ENCODE assay signal across 13 mouse cellular contexts in the genomic region with DNA sequence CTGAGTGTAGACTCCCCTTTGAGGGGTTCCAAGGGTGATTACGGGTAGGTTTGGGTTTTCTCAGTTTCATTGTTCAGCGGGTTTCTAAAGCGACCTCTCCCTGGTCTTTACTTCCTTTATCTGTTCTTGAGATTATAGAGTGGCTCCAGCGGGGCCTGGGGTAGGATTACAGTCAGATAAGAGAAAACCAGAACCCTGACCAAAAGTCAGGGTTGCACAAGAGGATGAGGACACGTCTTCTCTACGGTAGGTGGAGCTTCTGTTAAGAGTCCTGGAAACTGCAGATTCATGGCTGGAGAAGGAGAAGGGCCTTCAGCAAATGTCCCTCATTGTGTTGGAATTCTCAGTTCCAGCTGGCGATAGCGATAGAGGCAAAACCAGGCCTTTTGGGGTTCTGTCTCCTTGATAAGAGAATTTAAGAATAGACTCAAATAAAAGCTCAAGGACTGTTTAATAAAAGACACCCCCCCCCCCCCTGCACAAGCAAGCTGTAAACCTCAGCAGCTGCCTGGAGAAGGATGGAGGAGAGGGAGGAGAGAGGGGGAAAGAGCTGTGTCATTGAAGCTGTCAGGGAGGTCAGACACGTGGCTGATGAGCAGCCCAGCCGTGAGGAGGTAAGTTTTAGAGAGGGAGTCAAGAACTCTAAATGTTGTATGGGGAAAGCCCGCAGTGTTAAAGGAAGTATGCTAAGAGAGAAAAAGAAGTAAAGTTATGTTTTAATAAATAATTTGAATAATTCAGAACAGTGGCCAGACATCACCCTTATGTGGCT. TPM values are rescaled to one million over a fixed set of nuclear protein-coding genes. Genes with fewer than 3 reads are reported as not detected.
DNase-seq lines count a peak whose midpoint lies in the region; ATAC-seq and TF ChIP-seq lines count a peak whose summit lies in the region.
"Had no signal": no experiment of that assay in that cellular context is flagged by ENCODE, and none has a peak within 500 bp of the region (broad histone marks: within the 10 kb centered on the region; RNA-seq: fewer than 3 reads in every experiment).

No protein-coding gene starts in this region.

- ATAC-seq in liver, embryonic 11.5 days (replicated peaks; ENCODE audit: low FRiP score): peak; percentile 57
- peak; percentile 48; the same call in 1 of the 2 replicates for ATAC-seq in neutrophil, adult 5-6 weeks (ENCODE audit: extremely low read depth, insufficient number of reproducible peaks, low FRiP score, poor library complexity, severe bottlenecking)
- ATAC-seq in hindbrain, embryonic 11.5 days (ENCODE audit: low FRiP score): no peak
- ATAC-seq in lung, postnatal 0 days: no peak
- ATAC-seq: activated CD4-positive, CD25-positive, alpha-beta regulatory T cell, adult 4 months had no signal

- 24% methylated on average over 11 of the region's 11 CpGs for WGBS in liver, embryonic 11.5 days
- 74% methylated on average over 11 of the region's 11 CpGs for WGBS in hindbrain, embryonic 11.5 days
- 47% methylated on average over 11 of the region's 11 CpGs for whole genome bisulfite sequencing in lung, postnatal 0 days

- no peaks in the 10 kb centered on the region for H3K36me3 ChIP-seq in liver, embryonic 11.5 days (ENCODE audit: control insufficient read depth, insufficient read depth, low read length)
- H3K36me3 ChIP-seq in hindbrain, embryonic 11.5 days (ENCODE audit: control insufficient read depth, insufficient read depth, low read length): no peaks in the 10 kb centered on the region
- no peaks in the 10 kb centered on the region for H3K36me3 ChIP-seq in lung, postnatal 0 days (ENCODE audit: insufficient read depth, low read length)
- H3K36me3 ChIP-seq: lung, embryonic 15.5 days had no signal

- DNase-seq in lung, postnatal 36 days: peak; percentile 44
- DNase-seq in lung, postnatal 4 days: no peak
- DNase-seq in ZHBTc4 (ENCODE audit: low read depth, low spot score): peak; percentile 12
- DNase-seq in liver, embryonic 11.5 days (ENCODE audit: low spot score): no peak
- DNase-seq in hindbrain, embryonic 11.5 days (ENCODE audit: low spot score): no peak
- no peak for DNase-seq in lung, postnatal 0 days (ENCODE audit: low spot score)
- no peak for DNase-seq in cerebellum, adult 11-12 months
- DNase-seq: kidney, adult 11 months; kidney, postnatal 4 days had no signal

- no peak for TF ChIP-seq CTCF in lung, postnatal 0 days (IDR thresholded peaks at IDR 0.05)

- no peak overlapping the region for H3K9ac ChIP-seq in liver, embryonic 11.5 days (ENCODE audit: low read depth, low read length)
- H3K9ac ChIP-seq in hindbrain, embryonic 11.5 days (ENCODE audit: low read depth, low read length): no peak overlapping the region
- H3K9ac ChIP-seq in lung, postnatal 0 days (replicated peaks; ENCODE audit: low read depth): no peak overlapping the region
- H3K9ac ChIP-seq: lung, embryonic 15.5 days had no signal

- H3K4me3 ChIP-seq in liver, embryonic 11.5 days (ENCODE audit: low read depth, low read length): no peak overlapping the region
- no peak overlapping the region for H3K4me3 ChIP-seq in hindbrain, embryonic 11.5 days (ENCODE audit: low read depth, low read length)
- no peak overlapping the region for H3K4me3 ChIP-seq in lung, postnatal 0 days (ENCODE audit: low read depth, low read length)
- H3K4me3 ChIP-seq: lung, embryonic 15.5 days had no signal

- peak overlapping the region; percentile 29 for H3K4me2 ChIP-seq in liver, embryonic 11.5 days
- H3K4me2 ChIP-seq in hindbrain, embryonic 11.5 days (replicated peaks; ENCODE audit: low read depth, low read length): no peak overlapping the region
- H3K4me2 ChIP-seq in lung, postnatal 0 days (replicated peaks; ENCODE audit: low read depth, low read length): no peak overlapping the region
- H3K4me2 ChIP-seq: lung, embryonic 15.5 days had no signal

- peaks cover 15% of the 10 kb centered on the region for H3K4me1 ChIP-seq in liver, embryonic 11.5 days (replicated peaks; ENCODE audit: control insufficient read depth, insufficient read depth, low read length)
- no peaks in the 10 kb centered on the region for H3K4me1 ChIP-seq in hindbrain, embryonic 11.5 days (replicated peaks; ENCODE audit: control insufficient read depth, insufficient read depth, low read length)
- no peaks in the 10 kb centered on the region for H3K4me1 ChIP-seq in lung, postnatal 0 days (ENCODE audit: insufficient read depth, low read depth, low read length)
- H3K4me1 ChIP-seq: lung, embryonic 15.5 days had no signal

- H3K27ac ChIP-seq in liver, embryonic 11.5 days (ENCODE audit: low read depth, low read length): no peak overlapping the region
- H3K27ac ChIP-seq in hindbrain, embryonic 11.5 days (ENCODE audit: low read depth, low read length): no peak overlapping the region
- H3K27ac ChIP-seq in lung, postnatal 0 days (ENCODE audit: low read length): no peak overlapping the region
- H3K27ac ChIP-seq: lung, embryonic 15.5 days; stomach, postnatal 0 days had no signal

- no peaks in the 10 kb centered on the region for H3K27me3 ChIP-seq in liver, embryonic 11.5 days (replicated peaks; ENCODE audit: control insufficient read depth, insufficient read depth, low read length)
- H3K27me3 ChIP-seq in hindbrain, embryonic 11.5 days (ENCODE audit: control insufficient read depth, insufficient read depth, low read length): no peaks in the 10 kb centered on the region
- no peaks in the 10 kb centered on the region for H3K27me3 ChIP-seq in lung, postnatal 0 days (replicated peaks; ENCODE audit: insufficient read depth, low read length)
- H3K27me3 ChIP-seq: lung, embryonic 15.5 days had no signal

- no peaks in the 10 kb centered on the region for H3K9me3 ChIP-seq in liver, embryonic 11.5 days (ENCODE audit: control insufficient read depth, low read length)
- no peaks in the 10 kb centered on the region for H3K9me3 ChIP-seq in hindbrain, embryonic 11.5 days (ENCODE audit: control insufficient read depth, low read length)
- H3K9me3 ChIP-seq in lung, postnatal 0 days (ENCODE audit: low read length): no peaks in the 10 kb centered on the region
- H3K9me3 ChIP-seq: lung, embryonic 15.5 days had no signal

- TF ChIP-seq EP300 in lung, postnatal 0 days (IDR thresholded peaks at IDR 0.05): no peak

RNA-seq across cellular contexts. Expression of gene Jade1, which starts 2.6 kb away (rescaled TPM):
- 16.7 and 18.6 TPM in 2 replicates for polyA plus RNA-seq in liver, embryonic 11.5 days (2014; fragmentation: Nextera tagmentation; extraction: Ambion mirVana)
- 29.7 and 30.3 TPM in 2 replicates for total RNA-seq in neutrophil, adult 5-6 weeks (2017)
- polyA plus RNA-seq in hindbrain, embryonic 11.5 days (2014; fragmentation: Nextera tagmentation; extraction: Ambion mirVana): 12.1 and 13.0 TPM in 2 replicates
- polyA plus RNA-seq in lung, postnatal 0 days (2015; fragmentation: Nextera tagmentation; extraction: Ambion mirVana): 6.0 and 7.7 TPM in 2 replicates

Comparison
In these comparisons a context has a peak if more than half of its experiments do, and no peak if none do; other contexts are left out.
1. DNase-seq: peak in lung, postnatal 36 days (single experiment) and ZHBTc4 (single experiment); none in lung, postnatal 4 days (0 of 2), liver, embryonic 11.5 days (single experiment), hindbrain, embryonic 11.5 days (single experiment), lung, postnatal 0 days (single experiment) and cerebellum, adult 11-12 months (single experiment).
2. ATAC-seq: peak in liver, embryonic 11.5 days (single experiment) and neutrophil, adult 5-6 weeks (single experiment); none in hindbrain, embryonic 11.5 days (single experiment) and lung, postnatal 0 days (single experiment).